Mouse (Mus musculus): ENCODE data around the gene Mucl3.

DNA sequence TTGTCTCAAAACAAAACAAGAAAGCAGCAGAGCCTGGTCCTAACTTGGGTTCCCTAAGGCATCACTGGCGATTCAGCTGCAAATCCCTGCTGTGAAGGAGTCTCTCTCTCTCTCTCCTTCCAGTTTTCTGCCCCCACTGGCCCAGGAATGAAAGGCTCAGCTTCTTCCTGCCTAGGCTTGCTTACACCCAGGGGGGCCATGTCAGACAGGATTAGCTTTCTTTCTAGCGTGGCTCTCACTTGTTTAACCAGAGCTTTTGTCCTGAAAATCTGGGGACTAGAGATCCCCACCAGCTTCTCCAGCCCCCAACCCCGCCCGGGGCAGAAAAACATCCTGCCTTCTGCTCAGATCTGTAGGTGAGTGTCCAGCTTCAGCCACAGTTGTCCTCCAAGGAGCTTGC is 55.1 kb downstream of the Mucl3 start:
- TF ChIP-seq CTCF (IDR thresholded peaks at IDR 0.05; ENCODE audit: extremely low read depth, insufficient read depth, low read length) (no peak), POLR2A (IDR thresholded peaks at IDR 0.05; ENCODE audit: extremely low read depth, insufficient read depth, low read length) (no peak)

All from cortical plate, adult 2 months (tissue).